Mouse (Mus musculus): Measurements from ENCODE around the gene Usf3.
A peak's percentile ranks its signal among the peaks of the same experiment; 100 is the strongest.

Usf3 gene

DNA sequence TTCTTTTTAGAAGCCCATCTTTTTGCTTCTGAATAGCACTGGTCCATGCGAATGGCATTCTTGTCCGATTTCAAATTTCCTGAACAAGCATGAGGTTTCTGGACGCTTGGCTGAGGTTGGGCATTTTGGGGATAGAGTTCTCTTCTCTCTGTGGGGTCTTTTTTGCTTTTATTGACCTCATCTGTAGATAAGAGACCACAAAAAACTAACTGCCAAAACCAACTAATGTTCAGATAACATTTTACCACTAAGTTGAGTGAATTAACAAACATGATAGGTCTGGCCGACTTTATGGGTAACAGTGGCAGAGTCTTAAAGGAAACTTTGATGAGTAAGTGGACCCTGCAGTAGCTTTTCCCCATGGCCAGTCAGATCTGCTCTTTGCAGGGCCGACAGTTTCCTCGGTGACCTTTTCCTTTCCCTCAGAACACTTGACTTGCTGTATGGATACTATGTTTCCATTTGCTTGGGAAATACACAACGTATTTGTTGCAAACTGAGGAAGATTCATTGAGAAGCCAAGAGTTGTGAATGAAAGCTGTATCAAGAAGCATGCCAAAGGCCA, 1.0 kb downstream of the Usf3 start:
- peak; percentile 5 for DNase-seq (ENCODE audit: inconsistent ontology term)

DNA sequence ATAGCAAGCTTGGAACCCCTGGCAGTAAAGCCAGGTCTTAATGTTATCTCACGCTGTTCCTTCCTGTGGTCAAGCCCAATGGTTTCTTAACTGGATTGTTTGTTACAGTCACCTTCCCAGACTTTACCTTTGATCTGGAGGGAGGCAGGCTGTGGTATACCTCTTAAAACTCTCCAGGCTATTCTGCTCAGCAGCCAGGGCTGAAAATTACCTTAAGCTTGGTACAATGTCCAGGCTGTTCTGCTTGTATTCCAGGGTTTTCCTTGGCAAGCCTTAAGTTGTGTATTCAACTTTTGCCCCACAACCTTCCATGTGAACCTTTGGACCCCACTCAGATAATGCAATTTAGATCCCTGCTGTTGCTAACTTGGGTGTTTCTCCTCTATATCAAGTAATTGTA, 2.0 kb downstream of the Usf3 start:
- no peak for DNase-seq (ENCODE audit: inconsistent ontology term)

DNA sequence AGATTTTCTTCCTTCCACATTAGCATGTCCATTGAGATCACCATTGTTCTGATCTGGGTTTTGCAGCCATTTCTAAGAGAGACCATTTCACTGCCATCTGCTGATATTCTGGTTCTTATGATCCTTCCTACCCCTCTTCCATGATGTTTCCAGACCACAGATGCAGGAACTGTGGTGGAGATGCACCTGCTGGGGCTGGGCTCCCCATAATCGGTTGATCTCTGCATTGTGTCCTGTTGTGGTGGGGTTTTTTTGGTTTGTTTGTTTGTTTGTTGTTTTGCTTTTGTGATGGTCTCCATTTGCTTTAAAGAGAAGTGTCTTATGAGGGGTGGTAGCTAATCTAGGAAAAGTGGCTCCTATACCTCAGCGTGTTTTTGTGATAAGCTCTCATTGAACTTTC, 3.5 kb downstream of the Usf3 start:
- DNase-seq (ENCODE audit: inconsistent ontology term) = no peak

DNA sequence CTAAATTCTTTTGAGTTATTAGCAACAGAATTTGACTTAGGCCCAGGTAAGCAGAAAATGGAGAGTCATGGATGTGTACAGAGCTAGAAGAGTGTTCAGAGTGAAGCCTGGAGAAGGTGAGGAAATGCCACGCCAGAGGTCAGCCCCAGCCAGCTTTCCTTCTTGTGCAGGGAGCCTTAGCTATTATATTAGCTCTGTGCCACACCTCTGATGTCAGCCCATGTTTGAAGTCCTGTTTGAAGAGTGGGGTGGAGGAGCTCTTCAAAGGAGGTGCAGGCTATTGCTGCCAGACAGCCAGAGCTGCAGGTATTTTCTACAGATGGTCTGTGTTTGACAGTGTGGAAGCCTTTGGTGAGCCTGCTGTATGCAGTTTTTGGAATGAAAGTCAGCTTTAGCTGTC, 5.5 kb downstream of the Usf3 start:
- DNase-seq (ENCODE audit: inconsistent ontology term) = no peak

DNA sequence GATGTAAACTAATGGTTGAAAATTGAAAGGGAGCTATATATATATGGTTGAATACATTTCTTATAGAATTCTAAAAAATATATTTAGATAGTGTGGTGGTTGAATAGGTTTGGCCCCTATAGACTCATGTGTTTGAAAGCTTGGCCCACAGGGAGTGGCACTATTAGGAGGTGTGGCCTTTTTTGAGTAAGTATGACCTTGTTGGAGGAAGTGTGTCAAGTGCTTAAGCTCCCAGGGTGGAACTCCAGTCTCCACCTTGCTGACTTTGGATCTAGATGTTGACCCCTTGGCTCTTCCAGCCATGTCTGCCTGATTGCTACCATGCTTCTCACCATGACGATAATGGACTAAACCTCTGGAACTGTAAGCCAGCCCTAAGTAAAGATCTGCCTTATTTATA, 9.6 kb downstream of the Usf3 start:
- no peak for DNase-seq (ENCODE audit: inconsistent ontology term)

DNA sequence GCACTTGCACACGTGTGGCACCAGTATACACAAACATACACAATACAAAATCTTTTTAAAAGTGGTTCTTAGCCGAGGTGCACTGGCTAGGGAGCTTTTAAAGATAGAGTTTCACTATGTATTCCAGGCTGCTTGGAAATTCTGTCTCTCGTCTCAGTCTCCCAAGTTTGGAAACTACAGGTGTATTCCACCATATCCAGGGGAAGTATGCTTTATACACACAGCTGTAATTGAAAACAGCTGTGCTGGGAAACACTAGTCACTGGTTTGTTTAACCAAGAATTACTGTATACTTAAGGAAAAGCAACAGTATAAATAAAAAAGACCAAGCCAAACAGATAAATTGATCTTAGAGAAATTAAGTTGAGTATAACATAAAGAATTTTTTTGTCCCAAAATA, 11.7 kb downstream of the Usf3 start:
- DNase-seq (ENCODE audit: inconsistent ontology term) = no peak

DNA sequence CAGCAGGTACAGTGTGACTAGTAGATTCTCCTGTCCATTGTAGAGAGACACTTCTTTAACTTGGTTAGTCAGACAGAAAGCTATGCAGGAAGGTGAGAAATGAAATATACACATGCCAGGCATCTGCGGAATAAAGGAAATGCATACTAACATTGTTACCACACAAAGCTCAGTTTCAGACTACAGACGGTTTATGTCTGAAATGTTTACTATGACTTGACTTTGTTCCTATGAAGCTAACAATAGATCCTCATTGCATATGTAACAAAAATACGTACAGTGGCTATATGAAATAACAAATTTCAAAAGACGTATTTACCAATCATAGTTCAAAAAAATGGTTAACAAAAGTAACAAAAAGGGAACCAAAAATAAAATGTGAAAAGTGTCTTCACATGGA, 14.1 kb downstream of the Usf3 start:
- no peak for DNase-seq (ENCODE audit: inconsistent ontology term)

DNA sequence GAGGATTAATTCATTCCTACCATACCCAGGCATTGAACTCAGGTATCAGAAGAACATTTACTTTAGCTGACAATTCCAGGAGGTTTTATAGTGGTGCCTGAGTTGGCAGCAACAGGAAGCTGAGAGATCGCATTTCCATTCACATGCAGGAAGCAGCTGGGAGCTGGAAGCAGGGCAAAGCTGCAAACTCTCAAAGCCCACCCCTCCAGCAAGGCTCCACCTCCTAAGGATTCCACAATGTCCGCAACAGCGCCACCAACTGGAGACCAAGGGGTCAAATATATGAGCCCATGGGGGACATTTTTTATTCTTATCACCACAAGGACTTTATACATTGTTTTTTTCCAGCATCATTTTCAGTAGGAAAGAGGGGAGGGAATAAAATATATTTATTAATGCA, 15.7 kb downstream of the Usf3 start:
- no peak for DNase-seq (ENCODE audit: inconsistent ontology term)

DNA sequence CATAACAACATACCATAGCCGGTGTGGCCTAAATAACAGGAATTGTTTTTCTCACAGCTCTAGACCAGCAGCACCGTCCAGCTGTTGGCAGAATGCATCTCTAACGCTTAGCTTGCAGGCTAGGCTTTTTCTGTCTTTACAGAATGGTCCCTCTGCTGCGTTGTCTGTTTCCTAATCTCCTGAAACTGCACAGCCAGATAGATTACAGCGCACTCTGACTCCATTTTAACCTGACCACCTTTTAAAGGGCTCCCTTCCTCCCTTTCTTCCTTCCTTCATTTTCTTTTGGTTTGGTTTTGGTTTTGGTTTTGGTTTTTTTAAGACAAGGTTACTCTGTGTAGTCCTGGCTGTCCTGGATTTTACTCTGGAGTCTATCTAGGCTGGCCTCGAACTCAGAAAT, 17.0 kb downstream of the Usf3 start:
- DNase-seq (ENCODE audit: inconsistent ontology term) = no peak

DNA sequence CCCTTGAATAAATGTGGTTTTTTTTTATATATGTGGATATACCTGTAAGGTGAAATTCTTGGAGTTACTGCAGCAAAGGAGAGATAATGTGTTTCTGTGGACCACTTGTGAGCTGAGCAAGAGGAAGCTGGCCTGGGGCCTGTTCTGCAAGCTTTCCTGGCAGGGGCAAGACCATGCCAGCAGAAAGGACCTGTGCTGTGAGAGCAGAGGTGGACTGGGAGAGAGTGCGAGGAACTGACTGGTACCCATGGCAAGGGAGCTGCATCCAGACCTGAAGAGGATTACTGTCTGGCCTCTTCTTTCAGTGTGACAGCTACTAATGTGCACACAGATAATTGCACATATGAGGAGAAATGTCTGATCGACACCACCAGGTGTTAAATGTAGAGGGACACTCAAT, 17.9 kb downstream of the Usf3 start:
- DNase-seq (ENCODE audit: inconsistent ontology term) = no peak

DNA sequence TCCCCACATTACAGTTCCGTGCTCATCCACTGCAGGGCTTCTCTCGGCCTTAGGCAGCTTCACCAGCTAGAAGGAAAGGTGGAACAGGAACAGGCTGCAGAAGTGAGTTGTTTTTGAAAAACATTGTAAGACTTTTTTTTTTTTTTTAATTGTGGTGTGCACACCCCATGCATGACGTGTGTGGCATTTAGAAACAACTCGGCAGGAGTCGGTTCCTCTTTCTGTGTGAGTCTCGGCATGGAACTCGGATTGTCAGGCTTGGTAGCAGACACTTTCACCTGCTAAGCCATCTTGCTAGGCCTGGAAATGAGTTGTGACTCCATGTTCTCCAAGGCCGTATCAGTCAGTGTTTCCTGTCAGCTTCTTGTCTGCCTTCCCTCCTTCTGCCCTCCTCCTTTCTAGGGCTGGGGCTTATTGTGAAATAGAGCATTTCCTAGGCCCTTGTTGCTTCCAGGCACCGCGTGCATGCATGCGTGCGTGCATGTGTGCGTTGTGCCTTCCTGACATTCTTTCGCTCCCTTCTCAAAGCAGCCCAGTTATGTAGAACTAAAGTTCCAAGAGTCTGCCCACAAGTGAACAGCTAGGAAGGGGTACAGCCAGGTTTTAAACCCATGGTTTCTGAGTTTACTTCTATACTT, 26.1 kb downstream of the Usf3 start:
- no peak for DNase-seq (ENCODE audit: inconsistent ontology term)

DNA sequence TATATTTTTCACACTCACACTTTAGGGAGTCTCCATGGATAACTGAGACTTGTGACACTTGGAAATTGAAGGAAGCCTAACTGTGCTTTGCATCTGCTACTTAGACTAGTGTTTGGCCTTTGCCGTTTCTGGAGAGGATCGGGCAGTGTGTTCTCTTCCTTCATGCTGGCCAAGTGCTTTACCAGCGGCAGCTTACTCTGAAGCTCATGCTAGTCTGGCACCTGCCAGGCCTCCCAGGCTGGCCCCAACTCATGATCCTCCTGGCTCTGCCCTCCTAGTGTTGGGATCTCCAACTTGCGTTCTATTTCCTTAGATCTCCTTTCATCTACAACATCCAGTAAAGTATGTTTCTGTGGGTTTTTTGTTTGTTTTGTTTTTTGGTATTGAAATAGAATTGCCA, 27.1 kb downstream of the Usf3 start:
- no peak for DNase-seq (ENCODE audit: inconsistent ontology term)

DNA sequence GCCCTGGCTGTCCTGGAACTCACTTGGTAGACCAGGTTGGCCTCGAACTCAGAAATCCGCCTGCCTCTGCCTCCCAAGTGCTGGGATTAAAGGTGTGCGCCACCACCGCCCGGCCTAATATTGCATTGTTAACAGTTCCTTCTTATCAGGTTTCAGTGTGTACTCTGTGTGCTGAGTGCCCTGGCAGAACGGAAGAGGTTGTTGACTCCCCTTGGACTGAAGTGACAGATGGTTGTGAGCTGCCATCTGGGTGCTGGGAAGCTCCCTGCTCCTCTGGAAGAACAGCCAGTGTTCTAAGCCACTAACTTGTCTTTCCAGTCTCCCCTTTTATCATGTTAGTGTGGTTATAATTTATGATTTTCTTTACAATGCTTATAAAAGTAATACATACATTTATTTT, 31.3 kb downstream of the Usf3 start:
- DNase-seq (ENCODE audit: inconsistent ontology term) = no peak

DNA sequence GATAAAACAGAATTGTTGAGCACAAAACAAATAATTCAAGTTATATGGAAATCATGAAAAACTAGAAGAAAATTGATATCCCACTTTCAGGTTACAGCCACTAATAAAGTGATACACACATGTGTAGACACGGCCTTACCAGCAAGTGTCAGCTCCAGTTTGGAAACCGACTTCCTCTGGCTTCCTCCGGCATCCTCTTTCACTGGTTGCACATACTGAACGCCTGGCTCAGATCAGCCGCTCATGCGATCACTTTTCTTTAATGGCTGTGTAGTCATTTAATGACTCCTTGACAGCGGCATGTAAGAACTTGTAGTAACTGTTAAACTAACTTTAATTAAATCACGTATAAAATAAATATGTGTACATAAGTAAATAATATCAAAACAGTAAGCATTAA, 32.9 kb downstream of the Usf3 start:
- DNase-seq (ENCODE audit: inconsistent ontology term) = no peak

DNA sequence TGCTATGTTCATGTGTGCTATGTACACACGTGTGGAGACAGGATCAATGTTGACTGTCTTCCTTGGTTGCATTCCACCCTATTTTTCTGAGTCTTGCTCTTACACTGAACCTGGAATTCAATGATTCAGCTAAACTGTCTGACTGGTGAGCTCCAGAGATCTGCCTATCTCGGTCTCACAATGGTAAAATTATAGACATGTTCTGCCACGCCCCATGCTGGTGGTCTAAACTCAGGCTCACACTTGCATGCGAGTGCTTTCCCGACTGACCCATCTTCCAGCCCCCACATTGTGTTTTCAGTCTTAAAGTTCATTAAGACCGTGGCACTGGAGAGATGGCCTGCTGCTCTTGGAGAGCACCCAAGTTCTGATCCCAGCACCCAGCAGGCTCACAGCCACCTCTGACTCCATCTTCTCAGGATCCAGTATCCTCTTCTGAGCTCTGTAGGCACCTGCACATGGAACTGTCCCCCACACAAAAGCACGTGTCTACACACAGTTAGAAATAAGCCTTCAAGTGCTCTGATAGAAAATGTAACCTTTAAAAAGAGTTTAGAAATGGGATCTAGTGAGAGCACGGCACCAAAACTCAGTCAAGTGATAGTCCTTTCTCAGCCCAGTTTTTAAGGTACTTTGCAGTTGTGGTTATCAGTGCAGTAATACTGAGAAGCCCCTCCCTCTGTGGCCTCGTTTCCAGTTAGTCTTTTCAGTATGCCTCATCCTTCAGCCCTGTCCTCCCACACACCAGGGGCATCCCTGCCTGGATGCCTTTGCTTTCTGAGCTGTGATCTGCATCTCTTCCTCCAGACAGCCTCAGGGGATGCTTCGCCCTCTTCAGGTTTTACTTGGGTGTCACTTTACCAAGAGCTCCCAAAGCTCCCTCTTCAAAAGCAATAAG, 37.4 kb downstream of the Usf3 start:
- peak; percentile 22 for DNase-seq (ENCODE audit: inconsistent ontology term)

DNA sequence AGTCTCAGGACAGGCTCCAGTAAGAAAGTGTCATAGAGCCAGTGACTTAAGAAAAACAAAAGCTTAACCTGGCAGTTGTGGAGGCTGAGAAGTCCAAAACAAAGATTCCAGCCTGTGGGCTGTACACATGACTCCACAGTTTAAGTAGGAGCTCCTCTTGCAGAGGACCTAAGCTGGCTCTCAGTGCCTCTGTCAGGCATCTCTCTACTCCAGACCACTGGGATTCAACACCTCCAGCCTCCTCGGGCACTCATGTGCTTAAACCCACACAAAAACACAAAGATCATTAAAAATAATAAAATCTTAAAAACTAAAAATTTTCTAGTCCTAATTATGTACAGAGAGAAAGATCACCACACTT, 38.0 kb downstream of the Usf3 start:
- DNase-seq (ENCODE audit: inconsistent ontology term) = no peak

DNA sequence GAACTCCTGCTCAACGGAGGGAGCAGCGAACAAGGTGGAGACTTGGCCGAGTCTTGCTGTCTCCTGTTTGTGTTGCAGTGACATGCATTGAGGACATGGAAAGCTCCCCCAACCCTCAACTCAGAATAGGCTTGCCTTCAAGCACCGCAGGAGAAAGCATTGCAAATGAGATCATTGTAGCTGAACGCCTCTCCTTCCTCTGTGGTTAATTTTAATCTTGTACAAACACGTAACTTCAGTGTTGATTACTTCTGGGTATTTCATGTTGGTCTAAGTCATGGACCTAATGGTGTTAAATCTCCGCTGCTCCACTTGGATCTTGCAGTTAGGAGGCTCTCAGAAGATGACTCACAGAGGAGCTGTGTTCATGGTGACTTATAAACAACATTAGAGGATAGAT, 39.7 kb downstream of the Usf3 start:
- no peak for DNase-seq (ENCODE audit: inconsistent ontology term)

DNA sequence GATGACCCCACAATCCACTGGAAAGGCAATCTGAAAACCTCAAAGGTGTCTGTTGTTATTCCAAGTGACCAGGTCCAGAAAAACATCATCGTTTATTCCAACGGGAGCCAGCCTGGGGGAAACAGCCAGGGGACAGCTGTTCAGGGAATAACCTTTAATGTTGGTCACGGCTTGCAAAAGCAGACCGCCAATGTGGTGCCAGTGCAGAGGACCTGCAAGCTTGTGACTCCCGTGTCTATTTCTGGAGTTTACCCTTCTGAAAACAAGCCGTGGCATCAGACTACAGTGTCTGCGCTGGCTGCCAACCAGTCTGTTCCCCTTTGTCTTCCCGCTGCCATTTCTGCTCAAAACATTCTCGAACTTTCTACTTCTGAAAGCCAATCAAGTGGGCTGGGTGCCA, 42.5 kb downstream of the Usf3 start:
- DNase-seq (ENCODE audit: inconsistent ontology term) = no peak

DNA sequence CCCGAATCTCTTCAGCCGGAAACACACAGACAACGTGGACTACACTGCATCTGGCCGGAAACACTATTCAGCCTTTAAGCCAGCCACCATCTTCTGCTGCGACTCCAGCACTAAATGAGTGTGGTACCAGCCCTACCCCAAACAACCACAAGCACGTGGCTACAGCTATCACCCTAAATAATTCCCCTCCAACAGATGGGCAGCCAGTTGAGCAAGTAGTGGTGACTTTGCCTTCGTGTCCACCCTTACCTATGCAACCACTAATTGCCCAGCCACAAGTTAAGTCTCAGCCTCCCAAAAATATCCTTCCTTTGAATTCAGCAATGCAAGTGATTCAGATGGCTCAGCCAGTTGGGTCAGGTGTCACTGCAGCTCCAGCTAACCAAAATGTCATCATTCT, 43.4 kb downstream of the Usf3 start:
- DNase-seq (ENCODE audit: inconsistent ontology term) = no peak

DNA sequence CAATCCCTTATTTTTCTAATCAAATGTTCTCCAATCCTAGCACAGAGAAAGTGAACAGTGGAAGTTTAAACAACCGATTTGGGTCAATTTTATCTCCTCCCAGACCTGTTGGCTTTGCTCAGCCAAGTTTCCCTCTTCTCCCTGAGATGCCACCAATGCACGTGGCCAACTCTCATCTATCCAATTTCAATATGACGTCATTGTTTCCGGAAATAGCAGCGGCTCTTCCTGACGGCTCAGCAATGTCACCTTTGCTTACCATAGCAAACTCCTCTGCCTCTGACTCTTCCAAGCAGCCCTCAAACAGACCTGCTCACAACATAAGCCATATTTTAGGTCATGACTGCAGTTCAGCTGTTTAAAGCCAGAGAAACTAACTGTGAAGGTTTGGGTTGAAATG, 48.4 kb downstream of the Usf3 start:
- no peak for DNase-seq (ENCODE audit: inconsistent ontology term)

DNA sequence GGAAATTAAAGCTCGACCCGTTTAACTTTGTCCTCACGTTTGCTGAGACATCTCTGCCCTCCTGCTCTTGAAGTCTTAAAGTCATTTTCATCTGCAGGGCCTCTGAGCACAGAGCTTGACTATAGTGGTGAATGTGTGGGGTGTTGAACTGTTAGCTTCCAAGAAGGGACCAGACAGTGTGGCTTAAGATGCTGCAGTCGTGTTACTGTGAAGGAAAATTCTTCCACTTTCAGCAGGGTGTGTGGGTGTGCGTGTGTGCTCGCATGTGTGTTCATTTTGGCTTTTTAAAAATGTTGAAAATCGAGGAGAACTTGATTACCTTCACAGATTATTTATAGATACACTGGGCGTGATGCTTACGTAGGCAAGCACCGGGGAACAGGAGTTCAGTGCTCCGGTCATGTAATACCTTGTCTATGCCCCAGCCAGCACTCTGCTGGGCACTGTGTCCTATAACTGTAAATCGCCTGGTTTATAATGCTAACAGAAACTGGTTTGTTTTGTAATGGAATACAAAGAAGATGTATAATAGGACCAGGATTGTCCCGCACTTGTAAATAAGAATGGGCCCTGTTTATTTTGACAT, 53.8 kb downstream of the Usf3 start:
- no peak for DNase-seq (ENCODE audit: inconsistent ontology term)

DNA sequence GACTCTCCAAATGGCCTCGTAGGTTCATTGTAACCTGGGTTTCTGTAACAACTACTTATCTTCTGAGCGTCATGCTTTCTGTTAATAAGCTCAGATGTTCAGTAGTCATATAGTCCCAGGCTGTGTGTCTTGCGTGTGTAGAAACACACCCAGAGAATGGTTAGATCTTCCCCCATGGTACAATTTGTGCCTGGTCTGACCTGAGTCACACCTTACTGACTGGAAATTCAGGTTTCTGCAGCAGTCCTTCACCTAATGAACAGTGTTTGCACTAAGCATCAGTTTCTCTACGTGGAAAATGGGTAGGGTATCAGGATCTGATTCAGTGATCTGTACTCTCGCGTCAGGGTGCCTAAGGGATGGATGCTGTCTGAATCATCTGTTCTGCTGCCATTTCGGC, 60.0 kb downstream of the Usf3 start:
- DNase-seq (ENCODE audit: inconsistent ontology term) = no peak

DNA sequence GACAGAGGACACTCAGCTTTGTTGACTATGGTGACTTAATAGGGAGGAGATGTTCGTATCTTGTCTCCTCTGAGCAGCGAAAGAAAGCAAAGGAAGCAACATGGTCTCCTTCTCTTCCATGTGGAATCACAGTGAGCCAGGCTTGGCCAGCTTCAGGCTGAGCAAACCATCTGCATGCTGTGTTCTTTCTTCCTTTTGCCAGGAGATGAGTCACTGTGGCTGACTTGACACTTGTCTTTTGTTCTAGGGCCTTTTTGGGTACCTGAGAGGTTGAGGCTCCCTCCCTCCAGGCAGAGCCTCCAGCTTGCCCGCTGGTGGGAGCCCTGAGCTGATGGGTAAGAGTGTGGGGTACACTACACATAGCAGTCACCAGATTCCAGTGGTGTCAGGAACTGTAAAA, 64.8 kb downstream of the Usf3 start:
- DNase-seq (ENCODE audit: inconsistent ontology term) = peak; percentile 61

Measured in Muller cell, postnatal 12 days (primary cell).